Mouse (Mus musculus) mouse embryonic stem cell (cell line): ENCODE measurements at regions not wholly inside any gene's neighbourhood (a gene's known extent, or its start where the extent isn't known, plus 50 kb on each side); places are given as distances from the start of the nearest gene placed in this dataset.

Experiments
- in situ Hi-C, 2 experiments: fragments of 300-500 bp; cut with MboI; formaldehyde crosslinking; loops; 1 replicate in 1 of 2; 3 replicates in 1 of 2; pipeline ENCODE4 v1.14.3; 2019 to 2020; ENCODE audit warnings: low sequenced_read_pairs in 2 of 2, low pct_unique_long_range_greater_than_20kb in 1 of 2, mixed read lengths in 1 of 2; ENCODE audit not compliant: unreplicated experiment in 1 of 2

DNA sequence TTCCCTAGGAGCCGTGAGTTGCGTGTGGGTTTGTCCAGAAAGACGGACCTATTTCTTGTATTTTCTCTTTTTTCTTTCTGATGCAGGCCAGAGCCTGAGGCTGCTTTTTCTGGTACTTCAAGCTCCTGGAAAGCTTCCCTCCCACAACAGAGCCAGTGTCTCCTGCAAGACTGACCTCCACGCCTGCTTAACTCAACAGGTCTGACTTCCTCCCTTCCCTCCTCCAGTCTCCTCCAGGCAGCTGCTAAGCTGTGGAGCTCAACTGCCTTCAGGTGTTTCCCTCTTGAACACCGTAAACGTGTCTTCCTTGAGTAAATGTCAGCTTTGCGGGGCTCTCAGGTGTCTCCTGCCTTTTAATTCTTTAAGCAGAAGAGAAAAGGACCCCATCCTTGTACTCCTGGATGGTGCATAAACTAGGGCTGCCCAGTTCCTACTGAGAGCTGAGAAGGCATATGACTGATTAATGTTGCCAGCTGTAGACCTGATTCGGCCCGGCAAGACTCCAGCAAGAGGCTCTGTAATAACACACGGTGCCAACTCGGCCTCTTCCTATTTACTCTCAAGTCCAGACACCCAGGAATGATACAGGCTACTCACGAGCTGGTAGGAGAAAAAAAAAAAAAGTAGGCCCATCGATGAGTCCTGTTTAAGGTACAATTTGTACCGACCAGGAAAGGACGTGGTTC is 260.9 kb downstream of the 3100002H09Rik start:
- in situ Hi-C loops = loop anchor here in 1 of 2 experiments (10.0 kb wide), 1 partner anchor 325 kb away; no protein-coding TSS in a partner anchor

DNA sequence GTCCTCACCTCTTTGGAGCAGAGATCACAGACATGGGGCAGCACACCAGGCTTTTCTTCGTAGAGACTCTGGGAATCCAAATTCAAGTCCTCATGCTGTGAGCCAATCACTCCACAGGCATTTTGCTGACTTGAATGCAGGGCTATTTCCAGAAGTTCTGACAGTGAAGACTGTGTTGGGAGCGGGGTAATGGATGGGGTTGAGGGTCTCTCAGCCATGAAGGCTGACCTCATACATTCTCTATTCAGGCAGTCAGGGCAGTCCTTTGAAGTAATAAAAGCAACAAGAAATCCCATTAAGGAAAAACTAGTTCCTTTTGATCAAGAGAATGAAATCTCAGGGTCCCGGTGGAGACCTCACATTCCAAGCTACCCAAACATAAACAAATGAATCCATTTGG is 261.5 kb downstream of the 3100002H09Rik start:
- in situ Hi-C loops = loop anchor here in 1 of 2 experiments (10.0 kb wide), 1 partner anchor 326 kb away; no protein-coding TSS in a partner anchor

DNA sequence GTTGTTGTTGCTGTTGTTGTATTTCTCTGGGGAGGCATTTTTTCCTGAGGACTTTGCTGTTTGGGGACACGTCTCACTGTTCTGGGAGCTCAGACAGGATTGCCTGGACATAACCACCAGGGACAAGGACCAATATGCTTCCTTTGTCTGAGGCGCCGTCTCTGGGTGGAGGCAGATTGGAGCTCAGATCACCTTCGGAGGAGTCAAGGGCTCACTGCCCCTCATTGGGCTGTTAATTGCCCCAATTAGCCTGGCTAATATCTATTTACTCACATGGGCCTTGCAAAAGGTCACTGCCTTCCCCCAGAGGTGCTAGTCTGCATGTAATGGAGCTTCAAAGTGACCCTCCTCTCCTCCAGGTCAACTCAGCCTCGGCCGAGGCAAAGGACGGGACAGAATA is 270.5 kb downstream of the 3100002H09Rik start:
- in situ Hi-C loops = loop anchor here in 1 of 2 experiments (10.0 kb wide), 1 partner anchor 335 kb away; no protein-coding TSS in a partner anchor

DNA sequence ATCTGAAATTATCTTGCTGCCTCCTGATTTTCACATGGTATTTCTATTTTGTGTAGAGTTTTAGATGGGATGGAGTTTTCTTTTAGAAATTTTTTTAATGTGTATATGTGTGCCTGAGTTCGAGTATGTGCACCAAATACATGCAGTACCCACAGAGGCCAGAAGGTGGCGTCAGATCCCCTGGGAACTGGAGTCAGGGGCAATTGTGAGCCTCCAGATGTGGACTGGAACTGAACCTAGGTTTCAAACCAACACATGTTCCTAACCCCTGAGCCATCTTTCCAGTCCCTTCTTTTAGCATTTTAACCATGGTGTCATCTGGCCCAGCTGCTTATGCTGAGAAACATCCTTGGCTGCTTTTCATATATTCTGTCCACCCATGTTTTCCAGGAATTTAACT is 274.9 kb downstream of the 3100002H09Rik start:
- in situ Hi-C loops = no loop called here

DNA sequence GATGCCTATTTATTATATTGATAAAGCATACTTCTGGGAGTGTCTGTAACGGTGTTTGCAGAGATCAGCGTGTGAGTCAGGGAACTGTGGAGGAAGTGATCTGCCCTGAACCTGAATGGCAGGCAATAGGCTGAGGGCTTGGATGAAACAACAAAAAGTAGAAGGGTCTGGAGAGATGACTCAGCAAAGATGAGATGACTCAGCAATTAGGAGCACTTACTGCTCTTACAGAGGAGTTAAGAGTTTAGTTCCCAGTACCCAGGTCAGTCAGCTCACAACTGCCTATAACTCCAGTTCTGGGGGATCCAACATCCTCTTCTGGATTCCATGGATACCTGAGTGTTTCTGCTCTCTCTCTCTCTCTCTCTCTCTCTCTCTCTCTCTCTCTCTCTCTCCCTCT is 277.6 kb downstream of the 3100002H09Rik start:
- in situ Hi-C loops = no loop called here

DNA sequence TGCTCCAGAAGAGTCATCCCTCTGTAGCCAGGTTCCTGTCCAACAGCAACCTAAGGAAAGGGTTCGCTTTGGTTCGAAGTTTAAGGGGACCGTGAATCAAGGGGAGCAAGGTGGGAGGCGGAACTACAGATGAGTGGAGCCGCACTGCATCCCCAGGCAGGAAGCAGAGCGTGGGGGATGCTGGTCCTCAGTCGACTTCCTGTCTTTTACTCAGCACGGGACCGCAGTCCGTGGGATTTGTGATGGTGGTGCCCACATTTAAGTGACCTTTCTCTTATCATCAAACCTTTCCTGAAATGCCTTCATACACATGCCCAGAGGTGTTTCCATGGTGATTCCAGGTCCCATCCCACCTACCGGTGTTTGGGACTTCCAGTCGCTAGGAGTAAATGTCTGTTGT is 278.2 kb downstream of the 3100002H09Rik start:
- in situ Hi-C loops = no loop called here

DNA sequence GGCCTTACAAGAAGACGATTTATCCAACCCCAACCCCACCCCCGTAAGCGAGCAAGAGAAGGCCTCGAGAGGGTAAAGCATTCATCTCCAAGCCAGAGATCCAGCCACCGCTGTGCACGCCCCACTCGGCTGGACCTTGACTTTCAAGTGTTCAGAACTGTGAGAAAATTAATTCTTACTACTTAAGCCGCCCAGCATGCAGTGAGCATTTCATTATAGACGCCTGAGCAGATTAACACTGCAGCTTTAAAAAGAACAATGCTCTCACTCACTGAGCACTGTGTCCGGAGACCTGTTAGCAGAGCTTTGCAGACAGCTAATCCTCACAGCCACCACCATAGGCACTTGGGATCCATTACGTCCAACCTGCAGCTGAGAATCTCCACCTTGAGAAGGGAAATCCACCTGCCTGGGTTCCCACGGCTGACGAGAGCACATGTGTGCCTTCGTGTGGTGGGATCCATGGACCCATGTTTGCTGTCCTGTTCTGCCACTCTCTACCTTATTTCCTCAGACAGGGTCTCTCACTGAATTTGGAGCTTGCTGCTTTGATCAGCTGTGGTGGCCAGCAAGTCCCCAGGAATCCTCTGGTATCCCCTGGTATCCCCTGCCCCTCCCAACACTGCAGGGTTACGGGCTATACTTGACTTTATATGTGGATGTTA is 281.4 kb downstream of the 3100002H09Rik start:
- in situ Hi-C loops = no loop called here

DNA sequence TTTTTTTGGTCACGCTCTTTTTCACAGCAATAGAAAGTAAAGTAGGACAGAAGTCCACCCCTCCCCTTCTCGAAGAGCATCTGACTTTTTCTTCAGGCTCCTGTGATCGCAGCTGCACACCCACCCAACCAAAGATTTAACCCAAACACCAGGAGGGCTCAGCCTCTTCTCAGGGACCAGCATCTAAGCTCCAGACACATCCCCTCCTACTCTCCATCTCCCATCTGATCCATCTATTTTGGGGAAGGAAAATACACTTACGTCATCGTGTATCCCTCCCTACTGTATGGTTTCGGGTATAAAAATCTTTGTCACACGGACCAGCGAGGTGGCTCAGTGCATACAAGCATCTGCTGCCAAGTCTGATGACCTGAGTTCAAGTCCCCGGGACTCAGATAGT is 284.3 kb downstream of the 3100002H09Rik start:
- in situ Hi-C loops = no loop called here

DNA sequence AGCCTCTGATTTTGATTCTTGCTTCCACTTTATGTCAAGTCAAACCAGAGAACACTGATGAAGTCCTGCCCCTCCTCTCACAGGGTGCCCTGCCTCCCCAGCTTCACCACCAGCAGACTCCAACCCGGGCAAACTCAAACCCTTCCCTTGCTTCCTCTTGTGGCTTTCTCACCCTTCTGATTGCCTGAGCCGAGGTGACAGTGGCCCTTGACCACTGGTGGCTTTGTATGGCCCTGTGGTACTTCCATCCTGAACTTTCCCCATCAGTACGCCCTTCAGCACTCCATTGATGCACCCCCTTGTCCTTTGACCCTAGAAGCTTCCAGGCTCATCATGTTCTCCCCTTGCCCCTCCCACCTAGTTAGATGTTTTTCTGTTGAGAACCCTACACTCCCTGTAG is 287.0 kb downstream of the 3100002H09Rik start:
- in situ Hi-C loops = no loop called here

DNA sequence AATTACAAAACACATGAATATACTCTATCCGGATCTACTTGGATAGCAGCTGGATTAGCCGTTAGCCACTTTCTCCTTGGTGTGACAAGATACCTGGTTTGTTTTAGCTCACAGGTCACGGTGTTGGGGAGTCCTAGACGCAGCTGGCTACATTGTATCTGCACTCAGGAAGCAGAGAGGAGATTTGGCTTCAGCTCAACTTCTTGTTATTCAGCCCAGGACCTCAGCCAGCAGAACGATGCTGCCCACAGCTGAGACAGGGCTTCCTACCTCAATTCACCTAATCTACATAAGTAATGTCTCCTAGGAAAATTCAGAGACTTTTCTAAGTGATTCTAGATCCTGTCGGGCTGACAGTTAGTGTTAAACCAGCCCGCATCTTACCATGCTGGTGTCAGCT is 289.4 kb downstream of the 3100002H09Rik start:
- in situ Hi-C loops = no loop called here

DNA sequence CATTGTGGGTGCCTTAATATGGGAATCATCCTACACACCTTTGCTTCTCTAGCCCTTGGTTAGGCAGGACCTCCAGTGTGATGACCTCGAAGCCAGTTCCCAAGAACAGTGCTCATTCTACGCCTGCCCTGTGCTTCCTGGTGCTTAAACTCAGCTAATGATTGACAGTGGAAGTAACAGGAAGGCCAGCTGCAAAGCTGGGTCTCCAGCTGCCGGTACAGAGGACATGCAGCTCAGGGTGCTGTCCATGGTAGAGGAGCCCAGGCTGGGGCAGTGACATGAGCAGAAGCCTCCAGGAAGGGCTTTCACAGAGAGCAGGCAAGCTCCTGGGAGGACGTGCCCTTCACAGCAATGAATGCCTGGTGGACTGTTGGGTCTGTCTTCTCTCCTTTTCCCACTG is 293.6 kb downstream of the 3100002H09Rik start:
- in situ Hi-C loops = no loop called here

DNA sequence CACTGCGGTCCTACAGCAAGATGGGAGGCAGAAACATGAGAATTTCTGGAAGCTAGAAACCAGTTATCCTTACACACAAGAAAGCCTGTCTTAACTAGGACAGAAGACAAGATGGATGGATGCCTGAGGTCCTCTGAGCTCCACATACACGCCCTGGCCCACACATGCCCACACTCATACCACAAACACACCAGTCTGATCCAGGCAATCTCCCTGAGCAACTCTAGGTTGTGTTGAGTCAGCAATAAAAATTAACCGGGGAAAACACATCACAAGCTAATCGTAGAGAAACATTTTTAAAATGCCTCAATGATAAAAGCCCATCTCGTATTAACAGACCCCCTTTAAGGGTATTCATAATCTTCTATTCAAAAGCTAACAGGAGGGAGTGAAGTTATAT is 298.9 kb downstream of the 3100002H09Rik start:
- in situ Hi-C loops = no loop called here

DNA sequence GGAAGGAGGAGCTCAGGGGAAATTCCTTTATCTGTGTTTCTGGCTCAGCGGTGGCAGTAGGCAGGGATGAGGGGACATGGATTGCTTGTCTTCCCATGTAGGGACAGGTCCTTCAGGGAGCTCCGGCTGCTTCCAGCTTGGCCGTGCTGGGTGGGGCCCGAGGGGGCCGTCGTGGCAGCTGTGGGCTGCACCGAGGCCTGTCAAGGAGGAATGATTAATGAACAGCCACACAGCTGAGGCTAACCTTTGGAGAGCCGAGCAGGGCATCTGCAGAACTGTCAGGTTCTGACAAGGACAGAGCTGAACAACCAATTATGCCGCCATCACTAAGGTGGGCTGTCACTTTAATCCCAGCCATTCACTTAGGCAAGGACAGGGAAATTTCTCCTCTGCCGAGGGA is 300.0 kb downstream of the 3100002H09Rik start:
- in situ Hi-C loops = no loop called here

DNA sequence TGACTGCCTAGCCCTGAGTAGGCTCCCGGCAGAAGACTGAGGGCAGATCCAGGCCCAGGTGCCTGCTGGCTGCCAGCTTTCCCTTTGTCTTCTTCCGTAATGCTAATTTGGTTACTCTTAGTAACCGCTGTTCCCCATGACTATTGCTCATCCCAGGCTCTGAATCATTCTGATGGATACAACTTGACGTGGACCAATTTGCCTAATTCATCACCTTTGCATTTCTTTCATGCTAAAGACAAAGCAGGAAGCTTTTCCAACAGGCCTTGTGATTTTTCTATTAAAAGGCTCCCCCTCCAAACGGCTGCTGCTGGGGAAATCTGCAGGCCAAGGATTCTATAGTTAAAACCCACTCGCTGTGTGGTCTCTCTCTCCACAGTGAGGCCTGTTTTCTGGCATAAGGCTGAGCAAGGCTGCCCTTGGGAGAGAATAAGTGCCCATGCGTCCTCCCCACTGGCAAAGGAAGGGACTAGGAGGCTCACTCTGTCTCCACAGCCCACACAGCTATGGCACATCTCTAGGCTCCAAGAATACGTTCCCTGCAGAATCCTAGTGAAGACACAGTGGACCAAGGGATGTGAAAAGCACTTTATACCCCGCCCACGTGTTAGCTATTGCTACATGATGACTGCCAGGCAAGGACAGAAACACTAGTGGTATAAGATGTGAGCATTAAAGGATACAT is 304.6 kb downstream of the 3100002H09Rik start:
- in situ Hi-C loops = no loop called here

DNA sequence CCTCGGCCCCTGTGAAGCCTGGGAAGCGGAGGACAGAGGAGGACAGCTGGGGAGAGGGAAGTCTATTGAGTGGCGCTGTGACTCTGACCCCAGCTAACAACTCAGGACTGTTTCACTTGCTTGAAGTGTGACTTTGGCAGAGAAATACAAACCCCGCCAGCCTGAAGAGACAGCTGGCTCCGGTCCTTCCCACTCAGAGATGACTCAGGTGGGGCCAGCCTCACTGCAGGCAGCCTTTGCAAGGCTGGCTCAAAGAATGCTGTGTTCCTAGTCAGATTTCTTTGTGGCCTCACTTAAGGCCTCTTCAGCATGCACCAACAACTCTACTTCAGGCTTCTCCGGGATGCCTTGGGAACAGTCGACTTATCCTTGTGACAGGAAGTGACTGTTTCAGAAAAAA is 307.7 kb downstream of the 3100002H09Rik start:
- in situ Hi-C loops = no loop called here

DNA sequence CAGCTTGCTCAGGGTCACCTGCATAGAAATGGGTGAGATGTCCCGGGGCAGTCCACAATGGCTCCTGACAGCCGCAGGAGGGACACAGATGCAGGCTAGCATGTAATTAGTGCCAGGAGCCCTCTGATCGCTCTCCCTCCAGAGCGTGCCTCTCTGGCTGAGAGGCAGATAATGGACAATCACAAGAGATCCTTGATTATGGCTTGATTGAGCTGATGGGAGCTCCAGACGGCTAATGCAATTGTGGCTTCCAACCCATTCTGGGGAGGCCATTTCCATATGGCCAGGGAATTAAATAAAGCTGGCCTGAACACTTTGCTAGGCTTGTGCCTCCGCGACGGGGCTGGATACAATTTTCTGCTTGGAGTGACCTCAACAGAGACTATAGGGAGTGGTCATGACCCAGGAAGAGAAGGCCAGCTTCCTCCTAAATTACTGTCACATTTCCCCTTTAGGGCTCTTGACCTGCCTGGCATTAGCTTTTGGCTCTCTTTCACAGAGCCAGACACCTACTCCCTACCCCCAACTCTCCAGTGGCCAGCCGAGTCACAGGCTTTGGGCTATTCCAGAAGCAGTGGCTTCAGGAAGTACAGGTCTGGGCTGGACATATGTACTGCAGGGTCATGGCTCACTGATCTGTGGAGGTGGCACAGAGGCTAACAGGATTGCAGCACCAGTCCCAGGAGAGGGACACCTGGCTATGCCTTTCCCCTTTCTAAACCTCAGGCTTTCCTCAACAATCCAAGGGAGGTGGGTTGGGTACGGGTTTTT is 311.8 kb downstream of the 3100002H09Rik start:
- in situ Hi-C loops = no loop called here

DNA sequence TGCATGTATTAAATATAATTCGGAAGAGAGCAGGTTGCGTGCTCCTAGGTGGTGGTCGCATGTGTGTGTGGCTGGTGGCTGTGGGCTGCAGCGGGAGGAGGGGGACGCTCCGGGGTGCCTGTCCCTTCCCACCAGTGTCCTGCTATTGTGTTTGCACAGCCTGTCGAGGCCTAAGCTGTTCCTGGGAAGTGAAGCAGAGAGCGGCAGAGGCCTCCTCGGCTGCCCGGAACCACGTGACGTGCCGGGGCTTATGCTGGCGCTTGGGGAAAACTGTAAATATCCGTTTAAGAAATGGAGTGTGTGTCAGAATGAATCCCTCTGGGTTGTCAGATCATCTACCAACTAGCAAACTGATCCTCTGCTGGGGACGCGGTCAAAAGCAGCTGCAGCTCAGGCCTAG is 318.3 kb downstream of the 3100002H09Rik start:
- in situ Hi-C loops = no loop called here

DNA sequence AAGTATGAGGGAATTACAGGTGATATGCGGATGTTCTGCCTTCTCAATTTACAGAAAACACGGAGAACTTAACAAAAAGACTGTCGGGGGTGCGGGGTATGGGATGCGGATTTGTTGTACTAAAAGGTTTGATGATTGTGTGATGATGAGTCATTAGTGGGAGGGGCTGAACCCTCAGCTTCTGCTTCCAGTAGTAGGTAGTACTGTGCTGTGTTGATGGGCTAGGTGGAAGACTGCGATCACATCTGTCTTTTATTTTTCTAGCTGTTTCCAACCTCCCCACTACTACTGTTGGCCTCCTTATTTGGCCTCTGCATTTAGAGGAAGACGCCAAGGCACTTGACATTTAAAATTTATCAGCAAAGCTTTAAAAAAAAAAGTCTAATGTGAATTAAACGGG is 318.8 kb downstream of the 3100002H09Rik start:
- in situ Hi-C loops = no loop called here

DNA sequence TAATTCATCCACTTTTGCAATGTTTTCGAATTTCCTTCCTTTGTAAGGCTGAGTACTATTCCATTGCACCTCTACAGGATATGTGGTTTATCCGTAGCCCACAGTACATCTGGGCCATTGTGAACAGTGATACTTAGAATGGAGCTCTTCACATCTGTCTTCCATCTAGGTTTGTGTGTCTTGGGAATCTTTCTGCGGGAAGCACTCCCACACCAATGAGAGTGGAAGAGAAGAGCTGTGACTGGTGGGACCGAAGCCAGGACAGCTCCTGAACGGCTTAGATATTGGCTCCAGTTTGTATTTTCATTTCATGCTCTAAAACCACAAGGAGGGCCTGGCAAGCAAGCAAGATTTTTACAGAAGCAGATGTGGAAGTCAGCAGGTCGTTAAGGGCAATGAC is 323.1 kb downstream of the 3100002H09Rik start:
- in situ Hi-C loops = no loop called here
